11 mouse cellular contexts compared by ENCODE assay signal in the genomic region with DNA sequence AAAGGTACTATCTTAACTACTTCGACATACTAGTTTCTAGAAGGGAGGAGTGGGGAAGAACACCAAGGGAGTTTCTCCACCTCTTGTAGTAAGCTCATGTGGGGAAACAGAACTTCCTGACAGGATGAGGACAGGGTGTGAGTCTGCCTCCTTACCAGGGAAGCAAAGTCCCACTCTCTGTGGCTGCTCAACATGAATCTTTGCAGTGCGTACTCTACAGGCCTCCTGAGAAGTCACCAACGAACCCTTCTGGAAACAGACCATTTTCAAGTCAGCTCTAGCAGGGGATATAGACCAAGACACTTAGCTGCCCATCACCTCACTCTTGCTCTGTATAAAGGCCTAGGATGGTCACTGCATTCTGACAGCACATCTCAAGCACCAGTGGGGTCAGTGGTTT. TPM values are rescaled to one million over a fixed set of nuclear protein-coding genes. Genes with fewer than 3 reads are reported as not detected.
DNase-seq lines count a peak whose midpoint lies in the region; ATAC-seq and TF ChIP-seq lines count a peak whose summit lies in the region.
"Had no signal": no experiment of that assay in that cellular context is flagged by ENCODE, and none has a peak within 500 bp of the region (broad histone marks: within the 10 kb centered on the region; RNA-seq: fewer than 3 reads in every experiment).

No protein-coding gene starts in this region.

- no peak for DNase-seq in heart, postnatal 10 days
- DNase-seq in lung, embryonic 14.5 days: no peak
- no peak for DNase-seq in lung, adult 2 months
- no peak for DNase-seq in layer of hippocampus, adult 9-11 months
- DNase-seq: right cerebral cortex, postnatal 25 days had no signal

- H3K4me1 ChIP-seq in heart, embryonic 15.5 days (replicated peaks): peaks cover 65% of the 10 kb centered on the region
- peaks cover 15% of the 10 kb centered on the region for H3K4me1 ChIP-seq in lung, embryonic 14.5 days (ENCODE audit: insufficient read depth)
- peaks cover 32% of the 10 kb centered on the region for H3K4me1 ChIP-seq in lung, adult 2 months (ENCODE audit: control insufficient read depth, insufficient read depth, low read length)
- H3K4me1 ChIP-seq in limb, embryonic 15.5 days: peaks cover 13% of the 10 kb centered on the region
- H3K4me1 ChIP-seq in stomach, embryonic 16.5 days (ENCODE audit: control insufficient read depth, insufficient read depth, low read length): peaks cover 26% of the 10 kb centered on the region

- no peak for ATAC-seq in heart, embryonic 15.5 days (replicated peaks; ENCODE audit: insufficient number of reproducible peaks, insufficient read depth, low FRiP score, low read depth)
- ATAC-seq in lung, embryonic 14.5 days (ENCODE audit: insufficient read depth): peak; percentile 7; the same call in 1 of the 2 replicates
- no peak for ATAC-seq in limb, embryonic 15.5 days (ENCODE audit: insufficient number of reproducible peaks, low FRiP score, low TSS enrichment, low read depth)
- no peak for ATAC-seq in stomach, embryonic 16.5 days (ENCODE audit: insufficient read depth, low FRiP score)
- ATAC-seq: activated CD4-positive, CD25-positive, alpha-beta regulatory T cell, adult 4 months had no signal

- 56% methylated on average over 3 of the region's 3 CpGs for WGBS in heart, embryonic 15.5 days
- WGBS in lung, embryonic 14.5 days: 62% methylated on average over 3 of the region's 3 CpGs
- WGBS in lung, adult 2 months: 34% methylated on average over 3 of the region's 3 CpGs
- WGBS in limb, embryonic 15.5 days: 85% methylated on average over 3 of the region's 3 CpGs
- 62% methylated on average over 3 of the region's 3 CpGs for WGBS in stomach, embryonic 16.5 days

- TF ChIP-seq CTCF in lung, embryonic 14.5 days (IDR thresholded peaks at IDR 0.05; ENCODE audit: low read depth): no peak
- TF ChIP-seq CTCF in lung, adult 2 months (IDR thresholded peaks at IDR 0.05; ENCODE audit: insufficient read depth, low read length): no peak

- peak overlapping the region; percentile 72 for H3K27ac ChIP-seq in heart, embryonic 15.5 days
- peak overlapping the region; percentile 76; the same call in 1 of the 2 replicates for H3K27ac ChIP-seq in lung, embryonic 14.5 days (ENCODE audit: low read depth)
- H3K27ac ChIP-seq in limb, embryonic 15.5 days: 0 out of 2 replicates have a peak overlapping the region, but pooled peaks have one; percentile 33
- H3K27ac ChIP-seq in stomach, embryonic 16.5 days (ENCODE audit: low read length): peak overlapping the region; percentile 47; the same call in 1 of the 2 replicates
- H3K27ac ChIP-seq: midbrain, embryonic 10.5 days had no signal

- no peak for TF ChIP-seq POLR2A in lung, adult 2 months (IDR thresholded peaks at IDR 0.05; ENCODE audit: borderline replicate concordance, extremely low read depth, low read depth, low read length)

- H3K4me2 ChIP-seq in heart, embryonic 15.5 days: no peak overlapping the region
- H3K4me2 ChIP-seq in lung, embryonic 14.5 days: no peak overlapping the region
- no peak overlapping the region for H3K4me2 ChIP-seq in limb, embryonic 15.5 days
- no peak overlapping the region for H3K4me2 ChIP-seq in stomach, embryonic 16.5 days (ENCODE audit: low read depth, low read length)

- H3K4me3 ChIP-seq in heart, embryonic 15.5 days: no peak overlapping the region
- H3K4me3 ChIP-seq in lung, embryonic 14.5 days (ENCODE audit: low read depth, low read length): no peak overlapping the region
- no peak overlapping the region for H3K4me3 ChIP-seq in lung, adult 2 months (replicated peaks; ENCODE audit: extremely low read depth, low read depth, low read length)
- H3K4me3 ChIP-seq in limb, embryonic 15.5 days: no peak overlapping the region
- H3K4me3 ChIP-seq in stomach, embryonic 16.5 days (replicated peaks; ENCODE audit: low read length): no peak overlapping the region
- H3K4me3 ChIP-seq: midbrain, embryonic 10.5 days had no signal

- H3K36me3 ChIP-seq in heart, embryonic 15.5 days: peaks cover 5% of the 10 kb centered on the region; the same call in 1 of the 2 replicates
- H3K36me3 ChIP-seq in lung, embryonic 14.5 days (ENCODE audit: insufficient read depth): peaks cover 8% of the 10 kb centered on the region; the same call in 1 of the 2 replicates
- H3K36me3 ChIP-seq in limb, embryonic 15.5 days: no peaks in the 10 kb centered on the region
- H3K36me3 ChIP-seq in stomach, embryonic 16.5 days (ENCODE audit: control insufficient read depth, insufficient read depth, low read length): no peaks in the 10 kb centered on the region
- H3K36me3 ChIP-seq: midbrain, embryonic 10.5 days had no signal

- no peaks in the 10 kb centered on the region for H3K27me3 ChIP-seq in heart, embryonic 15.5 days
- H3K27me3 ChIP-seq in lung, embryonic 14.5 days (ENCODE audit: insufficient read depth, low read length): no peaks in the 10 kb centered on the region
- H3K27me3 ChIP-seq in limb, embryonic 15.5 days: no peaks in the 10 kb centered on the region
- no peaks in the 10 kb centered on the region for H3K27me3 ChIP-seq in stomach, embryonic 16.5 days (ENCODE audit: control insufficient read depth, insufficient read depth, low read length)
- H3K27me3 ChIP-seq: CH12.LX had no signal

- H3K9ac ChIP-seq in heart, embryonic 15.5 days: no peak overlapping the region
- no peak overlapping the region for H3K9ac ChIP-seq in lung, embryonic 14.5 days
- no peak overlapping the region for H3K9ac ChIP-seq in limb, embryonic 15.5 days
- 0 out of 2 replicates have a peak overlapping the region, but pooled peaks have one; percentile 14 for H3K9ac ChIP-seq in stomach, embryonic 16.5 days (ENCODE audit: low read length)

- intact Hi-C loops in heart, postnatal 10 days (cut with DNase I): no loop called here

- H3K9me3 ChIP-seq in heart, embryonic 15.5 days (replicated peaks): no peaks in the 10 kb centered on the region
- H3K9me3 ChIP-seq in lung, embryonic 14.5 days (ENCODE audit: low read depth, low read length): no peaks in the 10 kb centered on the region
- H3K9me3 ChIP-seq in limb, embryonic 15.5 days: no peaks in the 10 kb centered on the region
- no peaks in the 10 kb centered on the region for H3K9me3 ChIP-seq in stomach, embryonic 16.5 days (replicated peaks; ENCODE audit: control insufficient read depth, low read length)
- H3K9me3 ChIP-seq: midbrain, embryonic 10.5 days had no signal

RNA-seq across cellular contexts. Expression of gene Sptbn1, which starts 36.6 kb away (rescaled TPM):
- 159 and 163 TPM in 2 replicates for polyA plus RNA-seq in heart, embryonic 15.5 days (2015; fragmentation: Nextera tagmentation; extraction: Ambion mirVana)
- 100 to 1,000 TPM; 571 to 593 TPM for total RNA-seq in heart, postnatal 10 days (2021)
- 164 and 168 TPM in 2 replicates for polyA plus RNA-seq in lung, embryonic 14.5 days (2014; fragmentation: Nextera tagmentation; extraction: Ambion mirVana)
- polyA plus RNA-seq in lung, adult 2 months (2012; rRNA removed): 222 and 294 TPM in 2 replicates
- polyA plus RNA-seq in limb, embryonic 15.5 days (2015; fragmentation: Nextera tagmentation; extraction: Ambion mirVana): 102 and 110 TPM in 2 replicates
- 106 and 110 TPM in 2 replicates for polyA plus RNA-seq in stomach, embryonic 16.5 days (2015; fragmentation: Nextera tagmentation; extraction: Ambion mirVana)
